ENCODE assay signal across 31 mouse cellular contexts in genomic region chr13:57212251-57212650, GRCm38 (mm10).
"Had no signal": no experiment of that assay in that cellular context is flagged by ENCODE, and none has a peak within 500 bp of the region (broad histone marks: within the 10 kb centered on the region; RNA-seq: fewer than 3 reads in every experiment).

No protein-coding gene starts in this region.

- ATAC-seq: liver, embryonic 12.5 days; liver, postnatal 0 days; lung, postnatal 0 days; midbrain, embryonic 15.5 days; midbrain, embryonic 16.5 days had no signal

- H3K9ac ChIP-seq: limb, embryonic 12.5 days; limb, embryonic 13.5 days; limb, embryonic 15.5 days; liver, embryonic 12.5 days; liver, embryonic 13.5 days; liver, embryonic 14.5 days; liver, embryonic 15.5 days; liver, postnatal 0 days; lung, embryonic 14.5 days; lung, embryonic 15.5 days; midbrain, embryonic 12.5 days; midbrain, embryonic 15.5 days; neural tube, embryonic 12.5 days had no signal

- H3K27me3 ChIP-seq: limb, embryonic 12.5 days; limb, embryonic 13.5 days; limb, embryonic 15.5 days; liver, embryonic 12.5 days; liver, embryonic 13.5 days; liver, embryonic 15.5 days; lung, embryonic 15.5 days; megakaryocyte, embryonic 14.5 days; midbrain, embryonic 12.5 days; midbrain, embryonic 15.5 days; neural tube, embryonic 12.5 days had no signal

- DNase-seq: left cerebral cortex, postnatal 4 days; liver; liver, embryonic 13.5 days; liver, postnatal 0 days; lung, adult 18-20 months; lung, adult 2 months; lung, embryonic 14.5 days; lung, postnatal 10 days; lung, postnatal 14 days; lung, postnatal 36 days; lung, postnatal 4 days; midbrain, embryonic 14.5 days had no signal

- H3K27ac ChIP-seq: left cerebral cortex, adult 2 months; limb, embryonic 10.5 days; limb, embryonic 12.5 days; limb, embryonic 13.5 days; limb, embryonic 15.5 days; liver, embryonic 12.5 days; liver, embryonic 13.5 days; liver, embryonic 14.5 days; liver, embryonic 15.5 days; lung, embryonic 15.5 days; macrophage; midbrain, embryonic 10.5 days; midbrain, embryonic 12.5 days; midbrain, embryonic 15.5 days; neural tube, embryonic 12.5 days had no signal

- H3K4me2 ChIP-seq: limb, embryonic 12.5 days; limb, embryonic 13.5 days; limb, embryonic 15.5 days; liver, embryonic 11.5 days; liver, embryonic 12.5 days; liver, embryonic 13.5 days; liver, embryonic 15.5 days; lung, embryonic 14.5 days; lung, embryonic 15.5 days; midbrain, embryonic 12.5 days; midbrain, embryonic 15.5 days; neural tube, embryonic 12.5 days had no signal

- H3K36me3 ChIP-seq: limb, embryonic 10.5 days; limb, embryonic 12.5 days; limb, embryonic 13.5 days; limb, embryonic 15.5 days; liver, embryonic 12.5 days; liver, embryonic 13.5 days; liver, embryonic 15.5 days; lung, embryonic 15.5 days; midbrain, embryonic 10.5 days; midbrain, embryonic 12.5 days; midbrain, embryonic 15.5 days; neural tube, embryonic 12.5 days had no signal

- H3K4me3 ChIP-seq: left cerebral cortex, adult 2 months; limb, embryonic 10.5 days; limb, embryonic 12.5 days; limb, embryonic 13.5 days; limb, embryonic 15.5 days; liver, embryonic 12.5 days; liver, embryonic 13.5 days; liver, embryonic 15.5 days; lung, embryonic 15.5 days; megakaryocyte, embryonic 14.5 days; midbrain, embryonic 10.5 days; midbrain, embryonic 12.5 days; midbrain, embryonic 15.5 days; myocyte; neural tube, embryonic 12.5 days had no signal

- H3K4me1 ChIP-seq: limb, embryonic 10.5 days; limb, embryonic 12.5 days; limb, embryonic 13.5 days; limb, embryonic 15.5 days; liver, embryonic 12.5 days; liver, embryonic 13.5 days; liver, embryonic 15.5 days; lung, embryonic 15.5 days; megakaryocyte, embryonic 14.5 days had no signal

- H3K9me3 ChIP-seq: limb, embryonic 10.5 days; limb, embryonic 12.5 days; limb, embryonic 13.5 days; limb, embryonic 15.5 days; liver, embryonic 12.5 days; liver, embryonic 13.5 days; liver, embryonic 15.5 days; lung, embryonic 15.5 days; midbrain, embryonic 10.5 days; midbrain, embryonic 12.5 days; midbrain, embryonic 15.5 days; neural tube, embryonic 12.5 days had no signal
